Mouse (Mus musculus) limb, embryonic 12.5 days (tissue): ENCODE results near the gene Islr2. TPM values are rescaled to one million over a fixed set of nuclear protein-coding genes. Genes with fewer than 3 reads are reported as not detected.
A peak's percentile ranks its signal among the peaks of the same experiment; 100 is the strongest.
"Not testable (repeated sequence)": the region's sequence is repeated elsewhere in the genome, so short reads cannot be mapped to it uniquely, and the experiment has no call there.

ENCODE experiments used
- ATAC-seq: fragments of 200-750 bp; cut with Nextera tagmentation; 2 replicates; pipeline ENCODE4 v1.8.0; 2017; ENCODE audit warnings: low read depth, moderate TSS enrichment; ENCODE audit not compliant: insufficient number of reproducible peaks, insufficient read depth, low FRiP score, low TSS enrichment
- H3K27ac ChIP-seq: fragments of 300-500 bp; sonication (generic); 2 replicates; pipeline ENCODE4 v1.5.1; 2016; ENCODE audit warnings: mild to moderate bottlenecking, moderate library complexity
- H3K27me3 ChIP-seq: fragments of 300-500 bp; sonication (generic); 2 replicates; pipeline ENCODE4 v1.6.1; 2016; ENCODE audit warnings: mild to moderate bottlenecking, moderate library complexity
- H3K36me3 ChIP-seq: fragments of 300-500 bp; sonication (generic); 2 replicates; pipeline ENCODE4 v1.6.1; 2016; ENCODE audit warnings: mild to moderate bottlenecking, moderate library complexity
- H3K4me1 ChIP-seq: fragments of 300-500 bp; sonication (generic); replicated peaks from 2 replicates; pipeline ENCODE4 v1.6.1; 2016
- H3K4me2 ChIP-seq: fragments of 300-500 bp; sonication (generic); 2 replicates; pipeline ENCODE4 v1.6.1; 2016; ENCODE audit warnings: mild to moderate bottlenecking, moderate library complexity
- H3K4me3 ChIP-seq: fragments of 300-500 bp; sonication (generic); replicated peaks from 2 replicates; pipeline ENCODE4 v1.5.1; 2016; ENCODE audit warnings: mild to moderate bottlenecking
- H3K9ac ChIP-seq: fragments of 300-500 bp; sonication (generic); replicated peaks from 2 replicates; pipeline ENCODE4 v1.6.1; 2016; ENCODE audit warnings: mild to moderate bottlenecking, moderate library complexity
- H3K9me3 ChIP-seq: fragments of 300-500 bp; sonication (generic); 2 replicates; pipeline ENCODE4 v1.6.1; 2016; ENCODE audit warnings: mild to moderate bottlenecking, moderate library complexity
- WGBS: fragments of 180-500 bp; shearing (Covaris S2); methylation state at CpG from one replicate; pipeline ENCODE4 v1.1.7; 2016; 5-methylcytosine and 5-hydroxymethylcytosine counted together
- polyA plus RNA-seq: library from polyadenylated mRNA; unstranded; fragments of >200 nt; fragmentation: Nextera tagmentation; extraction: Ambion mirVana; gene quantifications from 2 replicates; pipeline ENCODE4 v1.2.1, GENCODE M21; 2016

Islr2 gene
- polyA plus RNA-seq: 1.4 and 1.8 TPM in 2 replicates

GRCm38 (mm10) chr9:58203516-58204447 lies at the start of gene Islr2, which contains the start of gene Islr:
Gene Islr2 (minus strand): TSS chr9:58204319.
Gene Islr (minus strand): TSS chr9:58204306.
- Histone ChIP-seq H3K4me1 (peaks cover 45% of the 10 kb centered on the region), H3K36me3 (no peaks in the 10 kb centered on the region), H3K27me3 (peaks cover 71% of the 10 kb centered on the region), H3K9me3 (no peaks in the 10 kb centered on the region), H3K4me3 (peak within 1 kb of the TSS; percentile 36), H3K27ac (no peak within 1 kb of the TSS), H3K4me2 (peak within 1 kb of the TSS; percentile 53), H3K9ac (peak within 1 kb of the TSS; percentile 8; the same call in 1 of the 2 replicates)
- peak; percentile 77 for ATAC-seq
- 1% methylated on average over 42 of the region's 42 CpGs for WGBS

DNA sequence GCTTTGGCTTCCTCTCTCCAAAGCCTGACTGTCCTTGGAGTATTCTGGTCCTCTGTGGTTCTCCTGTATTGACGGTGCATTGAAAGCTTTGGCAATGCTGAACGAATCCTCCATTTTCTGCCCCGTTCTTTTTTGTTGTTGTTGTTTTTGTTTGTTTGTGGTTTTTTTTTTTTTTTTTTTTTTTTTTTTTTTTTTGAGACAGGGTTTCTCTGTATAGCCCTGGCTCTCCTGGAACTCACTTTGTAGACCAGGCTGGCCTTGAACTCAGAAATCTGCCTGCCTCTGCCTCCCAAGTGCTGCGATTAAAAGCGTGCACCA lies 49.6 kb upstream of the Islr2 start:
- Histone ChIP-seq H3K4me2 (peak overlapping the region; percentile 82), H3K4me3 (peak overlapping the region; percentile 67), H3K4me1 (peaks cover 12% of the 10 kb centered on the region), H3K36me3 (peaks cover 20% of the 10 kb centered on the region), H3K27ac (0 out of 2 replicates have a peak overlapping the region, but pooled peaks have one; percentile 18), H3K9ac (peak overlapping the region; percentile 72)
- 76% methylated on average over 5 of the region's 5 CpGs for WGBS
- ATAC-seq, H3K9me3 ChIP-seq, H3K27me3 ChIP-seq: not testable (repeated sequence)

GRCm38 (mm10) chr9:58253033-58253804 lies 49.1 kb upstream of the Islr2 start, which contains the start of gene Stoml1:
Gene Stoml1 (plus strand): TSS chr9:58253164.
- Histone ChIP-seq H3K4me2 (peak within 1 kb of the TSS; percentile 82), H3K9me3 (no peaks in the 10 kb centered on the region), H3K36me3 (peaks cover 17% of the 10 kb centered on the region), H3K4me3 (peak within 1 kb of the TSS; percentile 67), H3K4me1 (peaks cover 18% of the 10 kb centered on the region), H3K27me3 (no peaks in the 10 kb centered on the region), H3K27ac (0 out of 2 replicates have a peak within 1 kb of the TSS, but pooled peaks have one; percentile 18), H3K9ac (peak within 1 kb of the TSS; percentile 72)
- WGBS: under 1% methylated on average over 31 of the region's 31 CpGs
- peak; percentile 91; the same call in 1 of the 2 replicates for ATAC-seq

DNA sequence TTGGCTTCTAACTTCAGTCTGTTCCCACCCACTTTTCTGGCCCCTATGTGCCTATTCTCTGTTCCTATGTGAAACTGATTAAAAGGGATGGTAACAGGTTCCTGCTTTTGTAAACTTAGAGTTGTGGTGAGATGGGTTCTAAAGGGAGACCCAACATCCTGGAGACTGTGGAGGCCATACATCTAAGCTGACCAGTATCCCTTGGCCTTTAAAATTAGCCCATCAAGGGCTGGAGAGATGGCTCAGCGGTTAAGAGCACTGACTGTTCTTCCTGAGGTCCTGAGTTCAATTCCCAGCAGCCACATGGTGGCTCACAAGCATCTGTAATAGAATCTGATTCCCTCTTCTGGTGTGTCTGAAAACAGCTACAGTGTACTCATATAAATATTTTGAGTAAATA lies 46.6 kb upstream of the Islr2 start:
- H3K27me3 ChIP-seq, H3K4me2 ChIP-seq, H3K27ac ChIP-seq, ATAC-seq, H3K9ac ChIP-seq, H3K9me3 ChIP-seq, H3K36me3 ChIP-seq, H3K4me3 ChIP-seq: not testable (repeated sequence)
- peaks cover 35% of the 10 kb centered on the region for H3K4me1 ChIP-seq
- 90% methylated on average over 1 of the region's 1 CpGs for WGBS

DNA sequence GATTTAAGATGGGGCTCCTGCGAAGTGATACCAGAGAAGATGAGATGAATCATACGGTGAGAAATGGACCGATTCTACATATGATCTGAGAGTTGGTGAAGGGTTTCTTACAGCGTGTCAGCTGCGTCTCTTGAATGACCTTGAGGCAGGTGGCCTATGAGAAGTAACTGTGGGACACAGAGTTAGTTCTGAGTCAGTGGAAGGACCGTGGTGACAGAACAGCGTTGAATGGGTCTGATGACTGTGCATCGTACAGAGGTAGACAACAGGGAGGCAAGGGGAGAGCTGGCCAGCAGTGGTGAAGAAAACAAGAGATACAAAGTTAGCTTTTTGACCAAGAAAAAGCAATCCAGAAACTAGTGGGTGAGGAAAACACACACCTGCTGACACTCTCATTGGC lies 46.2 kb upstream of the Islr2 start:
- Histone ChIP-seq H3K27ac (peak overlapping the region; percentile 87), H3K9me3 (no peaks in the 10 kb centered on the region), H3K36me3 (no peaks in the 10 kb centered on the region; the same call in 1 of the 2 replicates), H3K4me3 (peak overlapping the region; percentile 54; the same call in 1 of the 2 replicates), H3K27me3 (no peaks in the 10 kb centered on the region), H3K4me2 (peak overlapping the region; percentile 76), H3K9ac (peak overlapping the region; percentile 70; the same call in 1 of the 2 replicates), H3K4me1 (peaks cover 35% of the 10 kb centered on the region)
- ATAC-seq: no peak
- 75% methylated on average over 8 of the region's 8 CpGs for WGBS

GRCm38 (mm10) chr9:58249592-58250192 lies 45.6 kb upstream of the Islr2 start, which contains the start of gene Pml:
Gene Pml (minus strand): TSS chr9:58249786.
- peak within 1 kb of the TSS; percentile 70 for H3K9ac ChIP-seq
- peak within 1 kb of the TSS; percentile 87 for H3K27ac ChIP-seq
- no peaks in the 10 kb centered on the region for H3K9me3 ChIP-seq
- peak within 1 kb of the TSS; percentile 76 for H3K4me2 ChIP-seq
- WGBS: 1% methylated on average over 16 of the region's 16 CpGs
- no peaks in the 10 kb centered on the region for H3K27me3 ChIP-seq
- peak within 1 kb of the TSS; percentile 54 for H3K4me3 ChIP-seq
- peaks cover 3% of the 10 kb centered on the region; the same call in 1 of the 2 replicates for H3K36me3 ChIP-seq
- 0 out of 2 replicates have a peak, but pooled peaks have one; percentile 40 for ATAC-seq
- peaks cover 35% of the 10 kb centered on the region for H3K4me1 ChIP-seq

GRCm38 (mm10) chr9:58248746-58249413 lies 44.8 kb upstream of the Islr2 start:
- H3K27ac ChIP-seq: peak overlapping the region; percentile 87
- H3K27me3 ChIP-seq: no peaks in the 10 kb centered on the region
- no peak for ATAC-seq
- peaks cover 11% of the 10 kb centered on the region; the same call in 1 of the 2 replicates for H3K36me3 ChIP-seq
- peak overlapping the region; percentile 76 for H3K4me2 ChIP-seq
- H3K4me3 ChIP-seq: peak overlapping the region; percentile 54
- no peaks in the 10 kb centered on the region for H3K9me3 ChIP-seq
- WGBS: 42% methylated on average over 7 of the region's 7 CpGs
- H3K4me1 ChIP-seq: peaks cover 35% of the 10 kb centered on the region
- peak overlapping the region; percentile 70 for H3K9ac ChIP-seq

DNA sequence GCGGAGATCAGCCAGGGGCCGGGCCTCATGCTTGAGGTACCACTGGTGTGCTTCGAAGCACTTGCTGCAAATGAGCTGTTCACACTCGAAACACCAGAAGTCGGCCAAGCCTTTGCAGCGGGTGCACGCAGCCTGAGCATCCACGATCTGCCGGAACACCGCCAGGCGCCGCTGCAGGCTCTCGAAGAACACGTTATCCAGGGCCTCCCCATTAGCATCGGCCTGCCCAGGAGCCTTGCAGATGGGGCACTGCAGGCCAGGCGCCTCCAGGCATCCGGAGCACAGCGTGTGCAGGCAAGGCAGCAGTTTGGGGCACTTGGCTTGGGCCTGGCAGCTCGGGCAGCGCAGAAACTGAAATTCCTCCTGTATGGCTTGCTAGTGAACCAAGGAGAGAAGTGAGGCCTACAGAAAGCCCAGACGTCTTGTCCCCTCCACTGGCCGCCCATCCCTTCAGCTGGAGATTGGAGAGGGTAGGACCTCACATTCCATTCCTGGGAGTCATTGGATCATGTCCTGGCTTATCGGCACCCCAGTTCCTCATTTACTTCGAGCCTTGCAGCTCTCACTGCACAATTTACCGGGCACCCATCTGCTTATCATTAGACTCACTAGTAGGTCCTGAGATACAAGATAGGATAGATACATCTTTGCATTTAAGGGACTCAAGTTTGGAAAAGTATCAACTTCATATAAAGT lies 43.1 kb upstream of the Islr2 start:
- peaks cover 46% of the 10 kb centered on the region for H3K4me1 ChIP-seq
- H3K36me3 ChIP-seq: peaks cover 12% of the 10 kb centered on the region; the same call in 1 of the 2 replicates
- H3K9ac ChIP-seq: peak overlapping the region; percentile 57
- peak; percentile 49; the same call in 1 of the 2 replicates for ATAC-seq
- H3K27ac ChIP-seq: peak overlapping the region; percentile 71
- H3K27me3 ChIP-seq: no peaks in the 10 kb centered on the region
- 11% methylated on average over 25 of the region's 25 CpGs for WGBS
- H3K4me3 ChIP-seq: peak overlapping the region; percentile 28
- peak overlapping the region; percentile 76 for H3K4me2 ChIP-seq
- no peaks in the 10 kb centered on the region for H3K9me3 ChIP-seq

DNA sequence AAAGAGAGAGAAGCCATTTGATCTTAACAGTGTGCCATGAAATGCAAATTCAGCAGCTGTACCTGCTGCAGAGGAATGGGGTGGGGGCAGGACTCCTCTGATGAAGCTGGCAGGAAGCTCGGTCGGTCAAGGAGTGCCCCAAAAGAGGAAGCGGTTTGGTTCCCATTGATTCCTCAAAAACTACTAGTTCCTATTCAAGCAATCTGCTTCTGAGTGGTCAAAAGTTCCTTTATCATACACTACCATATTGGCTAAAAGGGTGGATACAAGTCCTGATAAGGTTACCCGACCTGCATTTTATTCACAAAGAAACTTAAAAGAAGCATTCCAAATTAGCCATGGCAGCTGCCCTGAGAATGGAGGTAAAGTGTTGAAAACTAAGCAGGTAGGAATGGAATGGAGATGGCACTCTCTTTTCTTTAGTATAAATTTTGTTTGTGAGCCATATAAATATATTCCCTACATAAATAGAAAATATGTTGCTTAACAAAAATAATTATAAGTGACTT lies 42.0 kb upstream of the Islr2 start:
- Histone ChIP-seq H3K36me3 (peaks cover 12% of the 10 kb centered on the region; the same call in 1 of the 2 replicates), H3K27ac (no peak overlapping the region), H3K4me1 (peaks cover 56% of the 10 kb centered on the region), H3K27me3 (no peaks in the 10 kb centered on the region), H3K9ac (no peak overlapping the region), H3K9me3 (no peaks in the 10 kb centered on the region), H3K4me3 (no peak overlapping the region), H3K4me2 (no peak overlapping the region)
- 58% methylated on average over 4 of the region's 4 CpGs for WGBS
- ATAC-seq: no peak
